Mouse (Mus musculus) gastrocnemius, adult 8-10 months (tissue): ENCODE results near the gene Smo. TPM values are rescaled to one million over a fixed set of nuclear protein-coding genes. Genes with fewer than 3 reads are reported as not detected.

Experiments used
- DNase-seq, 2 experiments: peaks; one replicate each; pipeline ENCODE4 v3.0.0; 2022; ENCODE audit warnings: low spot score in 2 of 2
- total RNA-seq, 4 experiments: library from RNA; stranded (reverse); gene quantifications; 2 replicates each; pipeline ENCODE4 v1.2.4; 2022

Gene Smo
- total RNA-seq: 1 to 10 TPM; 1.7 to 3.1 (median 2.4) TPM

DNA sequence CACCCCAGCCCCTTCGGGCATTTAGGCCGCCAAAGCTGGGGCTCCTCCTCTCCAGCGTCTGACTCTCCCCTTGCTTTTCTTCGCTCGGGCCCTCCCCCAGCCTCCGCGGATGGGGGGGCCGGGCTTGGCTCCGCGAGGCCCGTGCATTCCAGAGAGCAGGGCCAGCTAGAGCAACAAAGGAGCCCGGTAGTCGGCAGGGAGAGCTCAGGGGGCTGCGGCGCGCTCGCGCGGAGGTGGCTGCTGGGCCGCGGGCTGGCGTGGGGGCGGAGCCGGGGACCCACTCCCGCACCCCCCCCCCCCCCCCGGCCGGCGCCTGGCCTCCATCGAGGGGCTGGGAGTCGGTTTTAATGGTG lies at the start of gene Smo:
Gene Smo (plus strand): TSS at position 168 of the 353 bp plus-strand sequence.
- DNase-seq: peak; percentile 21 to 58

GRCm38 (mm10) chr6:29685952-29686351 lies 49.4 kb upstream of the Smo start:
- DNase-seq: no peak

- DNase-seq: no peak
Observed at GRCm38 (mm10) chr6:29689458-29689857, 45.8 kb upstream of the Smo start.

- DNase-seq: peak; percentile 83 to 86
Observed at GRCm38 (mm10) chr6:29693953-29694352, 41.4 kb upstream of the Smo start, which contains the start of gene Tspan33. TSS of gene Tspan33 (plus strand) at chr6:29694222.

DNA sequence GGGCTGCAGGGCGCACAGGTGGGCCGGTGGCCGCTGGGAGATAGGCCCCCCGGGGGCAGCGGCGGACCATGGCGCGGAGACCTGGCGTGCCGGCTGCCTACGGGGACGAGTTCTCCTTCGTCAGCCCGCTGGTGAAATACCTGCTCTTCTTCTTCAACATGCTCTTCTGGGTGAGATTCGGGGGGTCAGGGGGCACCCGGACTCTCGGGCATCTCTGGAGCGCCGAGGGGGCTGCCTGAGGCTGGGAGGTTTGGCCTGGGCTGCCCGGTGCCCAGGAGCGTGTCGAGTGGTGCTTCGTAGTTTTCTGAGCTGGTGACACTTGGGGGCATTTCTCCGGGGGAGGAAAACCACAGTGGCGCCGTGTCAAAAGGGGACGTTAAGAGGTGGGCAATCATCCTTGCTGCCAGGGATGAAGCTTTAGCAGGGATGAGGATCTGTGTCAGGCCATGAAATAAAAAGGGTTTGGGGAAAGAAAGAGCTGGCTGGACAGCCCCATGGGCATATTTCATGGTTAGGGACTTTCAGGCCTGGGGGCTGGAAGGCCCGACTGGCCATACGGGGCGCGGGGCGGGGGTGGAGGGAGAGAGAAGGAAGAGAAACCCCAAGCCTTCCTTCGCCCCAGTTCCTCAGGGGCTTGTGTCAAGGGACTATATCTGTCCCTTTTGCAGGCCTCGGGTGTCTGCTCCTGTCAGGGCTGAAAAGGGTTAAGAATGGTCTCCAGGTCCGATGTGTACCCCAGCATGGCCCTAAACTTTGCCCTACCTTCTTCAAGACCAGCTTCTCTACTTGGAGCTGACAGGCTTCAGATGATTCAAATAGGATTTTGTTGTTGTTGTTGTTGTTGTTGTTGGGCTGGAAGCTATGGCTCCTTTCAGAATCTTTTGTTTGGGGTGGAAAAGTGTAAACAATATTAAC lies 40.7 kb upstream of the Smo start:
- DNase-seq: no peak

- no peak for DNase-seq
Observed at GRCm38 (mm10) chr6:29695290-29695674, 40.0 kb upstream of the Smo start.

DNA sequence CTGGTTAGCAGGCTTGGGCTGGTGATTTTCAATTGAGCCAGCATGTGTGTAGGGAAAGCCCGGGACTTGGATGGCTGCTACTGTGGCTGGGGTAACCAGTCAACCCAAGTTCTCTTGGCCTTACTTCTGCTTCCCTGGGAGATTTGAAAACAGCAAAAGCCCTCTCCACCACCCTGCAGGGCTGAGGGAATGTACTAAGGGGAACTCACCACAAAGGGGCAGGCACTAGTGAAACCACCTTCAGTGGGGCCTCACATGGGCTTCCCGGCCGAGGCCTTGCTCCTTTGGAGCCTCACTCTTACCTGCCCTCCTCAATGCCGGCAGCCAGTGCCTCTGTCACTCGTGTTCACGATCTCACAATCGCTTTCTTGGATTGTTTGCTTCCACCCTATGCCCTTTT lies 39.3 kb upstream of the Smo start:
- no peak for DNase-seq

- no peak for DNase-seq
Observed at GRCm38 (mm10) chr6:29697139-29697538, 38.2 kb upstream of the Smo start.

- no peak for DNase-seq
Observed at GRCm38 (mm10) chr6:29697548-29697947, 37.8 kb upstream of the Smo start.

GRCm38 (mm10) chr6:29699085-29699745 lies 36.1 kb upstream of the Smo start:
- no peak for DNase-seq

DNA sequence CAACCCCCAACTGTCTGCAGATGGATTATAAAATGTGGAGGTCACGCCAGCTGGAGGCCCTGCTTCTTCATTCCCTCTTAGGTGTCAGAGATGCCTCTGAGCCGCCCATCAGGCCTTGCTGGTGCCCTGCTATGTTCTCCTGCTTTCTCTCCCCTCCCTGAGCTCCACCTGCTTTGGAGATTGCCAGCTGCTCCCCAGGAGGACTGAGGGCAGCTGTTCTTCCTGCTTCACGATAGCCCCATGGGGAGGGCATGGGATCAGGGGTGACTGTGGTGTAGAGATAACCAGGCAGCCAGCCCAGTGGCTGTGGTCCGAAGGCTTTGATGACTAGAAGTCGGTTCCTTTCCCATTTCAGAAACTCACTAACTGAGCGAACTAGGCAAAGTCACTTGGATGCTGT lies 34.3 kb upstream of the Smo start:
- DNase-seq: no peak

DNA sequence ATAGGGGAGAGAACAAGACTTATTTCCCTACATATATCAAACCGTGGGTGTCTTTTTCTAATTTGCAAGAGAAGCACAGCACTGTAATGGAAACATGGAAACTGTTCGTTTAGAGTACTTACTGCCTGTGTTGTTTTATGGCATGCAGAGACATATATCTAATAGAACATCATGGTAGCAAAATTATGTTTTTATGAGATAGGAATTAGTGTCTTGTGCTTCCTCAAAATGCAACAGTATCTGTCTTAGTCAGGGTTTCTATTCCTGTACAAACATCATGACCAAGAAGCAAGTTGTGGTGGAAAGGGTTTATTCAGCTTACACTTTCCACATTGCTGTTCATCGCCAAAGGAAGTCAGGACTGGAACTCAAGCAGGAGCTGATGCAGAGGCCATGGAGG lies 33.2 kb upstream of the Smo start:
- no peak for DNase-seq

- no peak for DNase-seq
Observed at GRCm38 (mm10) chr6:29704143-29704542, 31.2 kb upstream of the Smo start.

GRCm38 (mm10) chr6:29707902-29708301 lies 27.4 kb upstream of the Smo start:
- no peak for DNase-seq

- no peak for DNase-seq
Observed at GRCm38 (mm10) chr6:29711318-29711717, 24.0 kb upstream of the Smo start.

GRCm38 (mm10) chr6:29712011-29712584 lies 23.2 kb upstream of the Smo start:
- no peak for DNase-seq

- no peak for DNase-seq
Observed at GRCm38 (mm10) chr6:29716624-29717365, 18.5 kb upstream of the Smo start.

- no peak for DNase-seq
Observed at GRCm38 (mm10) chr6:29717541-29717940, 17.8 kb upstream of the Smo start.

GRCm38 (mm10) chr6:29717952-29718521 lies 17.3 kb upstream of the Smo start:
- DNase-seq: peak in 1 of 2 experiments; percentile 26

DNA sequence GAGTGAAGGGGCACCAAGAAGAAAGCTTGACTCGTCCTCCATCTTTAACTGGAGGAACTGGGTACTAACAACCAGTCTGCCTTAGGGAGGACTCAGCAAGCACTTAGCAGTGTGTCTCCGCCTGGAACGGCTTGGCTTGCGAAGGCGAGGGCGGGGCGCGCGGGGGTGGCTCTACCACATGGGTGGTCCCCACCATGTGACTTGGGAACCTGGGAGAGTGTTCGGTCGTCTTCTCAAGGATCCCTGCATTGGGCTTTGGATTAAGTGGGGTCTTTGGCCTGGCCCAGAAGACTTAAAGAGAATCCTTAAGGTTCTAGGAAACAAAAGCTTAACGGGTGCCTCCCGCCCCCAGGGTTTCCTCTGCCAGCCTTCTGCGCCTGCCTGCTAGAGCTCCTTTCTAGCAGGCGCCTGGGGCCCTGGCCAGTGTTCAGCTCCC lies 16.4 kb upstream of the Smo start:
- DNase-seq: peak in 1 of 2 experiments; percentile 37

DNA sequence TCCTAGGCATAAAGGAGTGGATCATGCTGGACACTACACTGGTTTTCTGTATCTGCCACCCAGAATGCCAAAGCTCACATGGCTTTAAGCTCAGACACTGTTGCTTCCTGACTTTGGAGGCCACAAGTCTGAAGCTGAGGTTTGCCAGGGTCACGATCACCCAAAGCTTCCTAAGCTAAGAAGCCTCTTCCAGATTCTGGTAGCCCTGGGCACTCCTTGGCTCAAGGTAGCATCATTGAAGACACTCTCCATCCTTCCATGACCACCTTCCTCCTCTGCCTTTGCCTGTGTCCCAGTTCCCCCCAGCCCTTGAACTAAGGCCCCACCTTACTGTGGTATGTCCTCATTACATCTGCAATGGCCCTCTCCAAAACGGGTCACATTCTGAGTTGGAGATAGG lies 13.4 kb upstream of the Smo start:
- DNase-seq: no peak
